Mouse (Mus musculus): ENCODE measurements around the gene A130010J15Rik.

Gene A130010J15Rik

DNA sequence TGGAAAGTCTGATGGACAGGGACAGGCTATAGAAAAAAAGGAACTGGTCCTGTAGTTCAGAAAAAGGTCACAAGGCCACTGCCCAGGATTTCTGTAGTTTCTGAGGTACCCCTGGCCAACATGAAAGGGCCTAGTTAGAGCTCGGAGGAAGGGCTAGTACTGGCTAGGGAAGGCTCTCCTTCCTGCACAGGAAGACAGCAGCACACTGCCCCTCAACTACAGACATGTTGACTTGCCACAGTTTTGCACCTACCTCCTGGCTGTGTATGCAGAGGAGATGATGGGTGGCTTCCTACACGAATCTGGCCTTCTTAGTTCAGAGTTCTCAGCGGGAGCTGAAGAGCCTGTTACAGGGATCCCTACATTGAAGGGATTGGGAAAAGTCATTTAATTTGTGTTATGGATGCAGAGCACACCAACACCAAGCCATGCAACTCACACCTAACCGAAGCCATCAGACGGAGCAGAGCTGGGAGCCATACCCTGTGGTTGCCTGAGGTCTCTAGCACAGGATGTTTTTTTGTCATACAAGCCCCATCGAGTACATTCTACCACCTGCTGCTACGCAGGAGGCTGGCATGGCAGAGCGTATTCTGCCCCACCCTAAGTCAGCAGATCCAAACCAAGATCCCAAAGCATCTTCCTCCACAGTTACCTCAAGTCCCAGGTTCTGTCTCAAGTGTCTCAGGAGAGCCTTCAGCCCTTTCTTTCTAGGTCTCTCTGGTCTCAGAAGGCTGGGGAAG is 33.0 kb downstream of the A130010J15Rik start:
- no peak for DNase-seq (ENCODE audit: low read depth, low spot score)

DNA sequence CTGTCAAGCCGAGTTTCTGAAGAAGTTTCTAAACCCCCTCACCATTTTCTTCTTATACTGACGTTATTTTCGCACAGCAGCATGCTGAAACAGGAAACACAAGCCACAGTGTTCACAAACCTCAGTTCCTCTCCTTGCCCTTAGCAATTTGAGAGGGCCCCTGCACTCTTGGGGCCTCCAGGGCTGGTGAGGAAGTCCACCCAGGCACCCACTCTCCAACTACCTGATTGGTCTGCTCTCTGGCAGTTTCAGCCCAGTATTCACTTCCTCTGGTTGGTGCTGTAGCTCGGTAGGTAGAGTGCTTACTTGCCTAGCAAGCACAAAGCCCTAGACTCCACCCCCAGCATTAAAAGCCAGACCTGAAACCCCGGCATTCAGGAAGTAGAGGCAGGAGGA is 33.5 kb downstream of the A130010J15Rik start, which contains the start of gene Traf3ip3:
Gene Traf3ip3, minus strand, starts transcription at position 321 of the 396 bp plus-strand sequence.
- no peak for DNase-seq (ENCODE audit: low read depth, low spot score)

DNA sequence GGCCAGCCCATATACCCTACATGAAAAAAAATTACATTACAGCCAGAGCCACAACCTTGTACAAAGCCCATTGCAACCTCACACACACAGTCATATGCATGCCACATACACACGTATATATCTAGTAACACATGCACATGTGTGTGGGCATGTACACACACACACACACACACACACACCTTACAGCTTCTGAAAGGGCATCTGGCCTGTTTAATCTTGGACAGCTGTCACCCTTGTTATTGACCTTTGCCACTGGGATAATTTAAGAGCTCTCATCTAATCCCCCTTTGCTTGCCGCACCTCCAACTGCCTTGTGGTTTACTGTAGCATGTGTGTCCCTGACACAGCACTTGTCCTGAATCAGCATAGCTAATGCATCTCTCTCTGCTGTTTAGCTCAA is 36.0 kb downstream of the A130010J15Rik start:
- no peak for DNase-seq (ENCODE audit: low read depth, low spot score)

GRCm38 (mm10) chr1:193205431-193205830 is 37.6 kb downstream of the A130010J15Rik start:
- no peak for DNase-seq (ENCODE audit: low read depth, low spot score)

DNA sequence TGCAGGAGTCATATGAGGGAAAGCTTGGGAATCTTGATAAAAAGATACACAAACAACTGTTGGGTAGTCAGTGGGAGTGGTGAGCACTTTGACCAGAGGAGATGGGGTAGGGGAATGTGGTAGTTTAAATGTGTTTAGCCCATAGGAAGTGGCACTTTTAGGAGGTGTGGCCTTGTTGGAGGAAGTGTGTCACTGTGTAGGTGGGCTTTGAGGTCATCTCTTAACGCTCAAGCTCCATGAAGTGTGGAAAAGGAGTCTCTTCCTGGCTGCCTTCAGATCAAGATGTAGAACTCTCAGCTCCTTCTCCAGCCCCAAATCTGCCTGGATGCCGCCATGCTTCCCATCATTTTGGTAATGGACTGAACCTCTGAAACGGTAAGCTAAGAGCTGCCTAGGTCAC is 39.7 kb downstream of the A130010J15Rik start, which contains the start of gene Lamb3:
Gene Lamb3, plus strand, starts transcription at position 197 of the 400 bp plus-strand sequence.
- DNase-seq (ENCODE audit: low read depth, low spot score) = no peak

- peak; percentile 78 for DNase-seq (ENCODE audit: low read depth, low spot score)
Observed at GRCm38 (mm10) chr1:193208178-193208577, 40.3 kb downstream of the A130010J15Rik start.

GRCm38 (mm10) chr1:193211371-193211770 is 43.5 kb downstream of the A130010J15Rik start:
- DNase-seq (ENCODE audit: low read depth, low spot score) = no peak

- DNase-seq (ENCODE audit: low read depth, low spot score) = no peak
Observed at GRCm38 (mm10) chr1:193214053-193214452, 46.2 kb downstream of the A130010J15Rik start.

- no peak for DNase-seq (ENCODE audit: low read depth, low spot score)
Observed at GRCm38 (mm10) chr1:193216000-193216399, 48.2 kb downstream of the A130010J15Rik start.

GRCm38 (mm10) chr1:193220408-193220807 is 52.6 kb downstream of the A130010J15Rik start:
- DNase-seq (ENCODE audit: low read depth, low spot score) = no peak

- DNase-seq (ENCODE audit: low read depth, low spot score) = no peak
Observed at GRCm38 (mm10) chr1:193225531-193225930, 57.7 kb downstream of the A130010J15Rik start.

- DNase-seq (ENCODE audit: low read depth, low spot score) = no peak
Observed at GRCm38 (mm10) chr1:193226114-193226513, 58.3 kb downstream of the A130010J15Rik start.

- no peak for DNase-seq (ENCODE audit: low read depth, low spot score)
Observed at GRCm38 (mm10) chr1:193226724-193227522, 59.1 kb downstream of the A130010J15Rik start.

All from ES-CJ7 (cell line).